Mouse (Mus musculus): ENCODE measurements around the gene Med31. TPM values are rescaled to one million over a fixed set of nuclear protein-coding genes. Genes with fewer than 3 reads are reported as not detected.

The Med31 gene
- total RNA-seq (2022) = 10 to 100 TPM; 10.9 to 15.5 (median 13.1) TPM

DNA sequence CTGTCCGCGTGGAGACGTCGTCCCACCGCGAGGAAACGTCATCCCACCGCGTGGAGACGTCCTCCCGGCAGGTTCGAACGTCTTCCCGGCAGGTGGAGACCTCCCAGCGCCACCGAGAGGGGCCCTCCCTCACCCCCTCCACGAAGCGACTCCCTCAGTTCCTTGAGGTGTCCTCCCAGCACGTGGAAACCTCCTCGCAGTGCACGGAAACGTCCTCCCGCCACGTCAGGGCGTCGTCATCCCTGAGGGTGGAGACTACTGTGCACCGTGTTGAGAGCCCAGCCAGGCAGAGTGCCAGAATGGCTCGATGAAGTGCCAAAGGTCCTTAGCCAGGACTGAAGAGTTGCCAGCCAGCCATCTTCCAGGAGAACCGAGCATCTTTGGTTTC is at the start of gene Med31:
TSS of gene Med31 (minus strand) at position 183 of the 388 bp plus-strand sequence.
- DNase-seq = peak; percentile 84

DNA sequence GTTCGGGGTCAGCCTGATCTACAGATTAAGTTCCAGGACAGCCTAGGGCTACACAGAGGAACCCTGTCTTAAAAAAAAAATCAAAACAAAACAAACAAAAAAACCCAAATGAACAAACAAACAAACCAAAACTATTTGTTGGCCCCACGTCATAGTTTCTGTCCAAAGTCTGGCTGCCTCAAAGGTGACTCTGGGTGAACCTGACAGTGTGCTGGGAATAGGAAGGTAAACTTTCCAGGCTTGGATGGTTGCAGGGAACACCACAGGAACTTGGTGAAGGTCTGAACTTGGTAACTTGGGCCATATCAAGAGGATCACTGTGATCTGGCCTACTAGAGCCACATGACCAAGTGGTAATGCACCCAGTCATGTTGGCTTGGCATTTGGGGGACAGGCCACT is 41.0 kb upstream of the Med31 start:
- no peak for DNase-seq

DNA sequence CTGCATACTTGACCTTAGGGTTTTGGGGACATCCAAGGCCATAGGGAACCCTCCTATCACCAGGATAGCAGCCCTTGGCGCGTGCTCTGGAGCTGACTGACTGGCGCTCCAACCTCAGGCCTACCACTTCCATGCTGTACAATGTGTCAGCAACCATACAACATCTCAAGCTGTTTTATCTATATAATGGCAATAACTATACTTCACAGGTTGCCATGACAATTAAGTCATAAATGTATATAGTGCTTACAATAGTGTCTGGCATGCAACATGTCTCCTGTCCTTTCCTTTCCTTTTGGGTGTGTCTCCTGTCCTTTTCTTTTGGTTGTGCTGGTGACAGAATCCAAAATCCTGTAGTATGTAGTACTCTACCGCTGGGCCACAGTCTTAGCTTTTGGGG is 40.2 kb upstream of the Med31 start:
- DNase-seq = no peak

DNA sequence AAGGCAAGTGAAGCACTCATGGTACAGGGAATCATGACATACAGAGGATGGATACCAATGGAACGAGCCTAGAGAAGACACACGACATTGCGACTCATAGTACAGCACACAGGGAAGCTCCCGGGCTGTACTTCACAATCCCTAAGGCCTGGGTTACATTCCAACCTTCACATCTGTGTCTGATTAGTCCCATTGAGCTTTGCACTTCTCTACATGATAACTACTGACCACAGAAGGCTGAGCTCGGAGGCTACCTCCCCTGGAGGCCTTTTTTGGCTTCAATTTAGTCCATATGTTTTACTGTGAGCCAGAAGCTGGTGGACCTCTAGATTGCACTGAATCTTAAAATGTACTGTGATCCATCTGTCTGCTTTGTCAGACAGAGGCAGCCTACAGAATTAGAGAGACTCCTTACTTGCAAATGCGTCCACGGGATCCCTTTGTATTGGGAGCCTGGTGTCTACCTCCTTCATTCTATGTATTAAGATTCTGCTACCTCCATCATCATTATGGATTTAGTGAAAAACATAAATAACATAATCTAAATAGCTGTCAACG is 29.9 kb upstream of the Med31 start:
- DNase-seq = no peak

DNA sequence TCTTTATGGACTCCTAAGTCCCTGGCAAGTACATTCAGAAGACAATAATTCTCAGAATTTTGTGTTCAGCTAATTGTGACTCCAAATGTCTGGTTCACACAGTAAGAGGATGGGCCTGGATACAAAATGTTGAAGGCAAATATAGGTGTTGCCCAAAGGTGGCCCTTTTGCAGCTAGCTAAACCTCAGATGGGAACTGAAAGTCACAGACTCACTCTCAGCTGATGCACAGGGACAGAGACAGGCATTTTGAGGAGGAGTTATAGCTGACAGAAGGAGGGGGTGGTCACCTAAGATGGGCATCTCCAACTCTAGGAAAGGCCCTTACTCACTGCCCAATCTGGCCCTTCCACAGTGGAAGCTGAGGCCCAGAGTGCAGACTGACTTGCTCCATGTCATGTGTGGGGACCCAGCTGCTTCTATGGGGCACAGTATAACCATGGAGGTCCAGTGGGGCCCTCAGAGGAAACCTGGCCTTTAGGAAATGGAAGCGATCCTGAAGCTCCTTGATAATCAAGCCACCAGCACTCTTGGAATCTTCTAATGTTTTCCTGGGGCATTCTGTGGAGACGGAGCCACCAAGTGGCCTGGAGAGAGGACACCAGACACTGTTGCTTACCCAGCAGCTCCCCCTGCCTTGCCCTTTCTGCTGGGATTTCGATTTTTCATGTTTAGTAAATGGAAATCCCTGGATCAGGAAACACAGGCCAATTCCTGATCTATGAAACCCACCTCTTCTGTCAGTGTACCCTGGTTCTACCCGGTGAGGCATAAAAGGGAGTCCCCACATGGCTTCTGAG is 24.9 kb upstream of the Med31 start:
- no peak for DNase-seq

DNA sequence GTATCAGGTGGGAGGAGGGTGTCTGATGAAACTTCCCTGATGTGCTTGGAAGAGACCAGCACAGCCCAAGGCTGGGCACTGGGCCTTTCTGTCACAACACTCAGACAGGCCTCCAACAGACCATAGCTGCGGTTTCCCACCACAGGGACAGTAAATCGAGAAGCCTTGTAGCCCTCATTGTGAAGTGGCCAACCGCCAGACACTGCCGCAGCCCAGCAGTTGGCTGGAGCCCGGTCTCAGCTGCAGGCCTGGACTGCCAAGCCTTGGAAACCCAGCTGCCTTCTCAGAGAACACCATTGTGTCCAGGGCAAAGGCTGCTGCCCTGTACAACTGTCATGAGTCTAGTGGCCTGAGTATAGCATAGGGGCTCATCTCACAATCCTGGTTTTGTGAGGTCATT is 18.6 kb upstream of the Med31 start:
- DNase-seq = no peak

DNA sequence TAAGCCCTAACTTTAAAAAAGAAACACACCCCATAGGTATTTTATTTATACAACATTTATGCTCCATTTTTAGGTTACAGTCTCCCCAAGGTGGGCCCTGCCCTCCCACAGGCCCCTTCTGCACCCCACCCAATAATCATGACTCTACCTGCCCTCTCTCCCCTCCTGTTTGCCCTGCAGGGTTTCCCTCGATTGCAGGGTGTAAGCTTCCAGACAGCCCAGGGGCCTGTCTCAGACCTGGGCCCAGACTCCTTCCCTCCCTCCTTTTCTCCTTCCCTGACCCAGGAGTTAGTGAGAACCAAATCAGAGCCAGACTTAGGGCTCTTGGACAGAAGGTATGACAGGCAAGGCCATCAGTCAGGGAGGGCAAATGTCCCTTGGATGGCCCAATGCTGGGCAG is 17.6 kb upstream of the Med31 start:
- DNase-seq = no peak

DNA sequence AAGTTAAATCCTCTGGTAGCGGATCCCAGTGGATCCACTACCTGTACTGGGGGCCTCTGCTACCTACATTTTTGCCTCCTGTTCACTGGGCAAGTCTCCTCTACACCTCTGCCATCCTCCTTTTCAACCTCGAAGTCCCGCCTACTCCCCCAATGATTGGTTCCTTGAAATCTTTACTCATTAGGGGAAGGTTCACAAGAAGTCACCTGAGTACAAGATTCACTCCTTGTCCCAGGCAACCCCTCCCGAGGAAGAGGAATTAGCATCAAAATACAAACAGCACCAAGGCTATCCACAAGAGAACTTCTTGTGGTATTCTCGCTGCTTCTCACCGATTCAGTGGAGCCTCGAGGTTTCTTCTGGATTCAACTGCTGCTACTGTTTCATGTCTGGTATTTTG is 16.7 kb upstream of the Med31 start:
- no peak for DNase-seq

DNA sequence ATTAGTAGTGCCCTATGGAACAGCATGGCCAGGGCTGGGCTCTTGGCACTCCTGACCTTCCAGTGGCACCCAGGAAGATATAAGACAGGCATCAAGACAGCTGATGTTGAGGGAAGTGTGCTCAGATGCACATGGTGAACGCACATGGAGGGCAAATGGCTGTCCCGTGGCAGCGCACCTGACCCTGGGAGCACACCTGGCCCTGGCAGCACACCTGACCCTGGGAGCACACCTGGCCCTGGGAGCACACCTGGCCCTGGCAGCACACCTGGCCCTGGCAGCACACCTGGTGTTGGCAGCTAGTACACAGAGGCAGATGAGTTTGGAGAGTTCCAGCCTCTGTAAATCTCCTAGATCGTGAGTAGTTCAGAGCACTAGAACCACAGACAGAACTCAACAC is 13.1 kb upstream of the Med31 start:
- DNase-seq = no peak

DNA sequence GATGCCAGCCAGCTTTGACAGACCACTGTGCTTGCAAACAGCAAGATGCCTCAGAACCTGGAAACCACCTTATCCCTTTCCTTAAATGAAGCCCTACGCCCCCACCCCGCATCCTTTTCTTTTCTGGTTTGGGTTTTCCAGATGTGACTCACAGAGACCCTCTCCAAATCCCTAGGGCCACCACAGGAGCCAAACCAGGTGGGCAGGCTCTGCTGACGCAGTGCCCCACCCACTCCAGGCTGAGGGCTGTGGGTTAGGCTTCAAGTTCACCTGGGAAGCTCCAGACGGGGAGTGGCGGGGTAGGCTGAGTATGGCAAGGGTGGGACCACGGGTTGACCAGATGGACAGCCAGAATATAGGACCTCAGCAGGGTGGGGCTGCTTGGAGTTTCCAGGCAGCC is 11.5 kb upstream of the Med31 start:
- DNase-seq = no peak

DNA sequence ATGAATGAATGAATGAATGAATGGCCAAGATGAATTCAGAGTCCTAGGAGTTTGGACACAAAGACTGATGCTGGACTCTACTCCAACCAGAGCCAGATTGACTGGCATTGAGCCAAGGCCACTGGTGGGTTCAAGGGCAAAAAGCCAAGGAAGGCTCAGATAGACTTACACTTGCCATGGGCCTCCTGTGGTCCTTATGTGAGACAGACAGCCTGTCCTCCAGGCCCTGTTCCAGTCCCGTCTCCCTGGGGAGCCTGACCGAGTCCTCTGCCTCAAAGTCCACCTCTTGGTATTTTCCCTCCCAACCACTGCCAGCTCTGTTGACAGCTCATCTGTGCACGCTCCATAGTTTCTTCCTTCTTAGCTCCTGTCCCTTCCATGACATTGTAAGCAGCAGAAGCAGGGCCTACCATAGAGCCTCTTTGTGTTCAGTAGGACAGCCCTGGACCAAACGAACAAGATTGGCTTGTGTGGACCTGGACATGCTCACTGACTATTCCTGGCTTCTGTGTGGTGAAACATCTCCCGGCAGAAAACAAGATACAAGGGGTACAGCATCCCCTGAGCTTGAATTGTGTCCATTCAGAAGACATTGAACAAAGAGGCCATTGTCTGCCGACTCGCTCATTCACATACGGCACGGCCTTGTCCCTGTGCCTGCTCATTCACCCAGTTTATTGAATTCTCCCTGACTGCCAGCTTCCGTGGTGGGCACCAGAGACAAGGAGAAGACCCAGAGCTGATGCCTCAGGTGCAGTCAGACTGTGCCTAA is 10.8 kb upstream of the Med31 start:
- DNase-seq = no peak

DNA sequence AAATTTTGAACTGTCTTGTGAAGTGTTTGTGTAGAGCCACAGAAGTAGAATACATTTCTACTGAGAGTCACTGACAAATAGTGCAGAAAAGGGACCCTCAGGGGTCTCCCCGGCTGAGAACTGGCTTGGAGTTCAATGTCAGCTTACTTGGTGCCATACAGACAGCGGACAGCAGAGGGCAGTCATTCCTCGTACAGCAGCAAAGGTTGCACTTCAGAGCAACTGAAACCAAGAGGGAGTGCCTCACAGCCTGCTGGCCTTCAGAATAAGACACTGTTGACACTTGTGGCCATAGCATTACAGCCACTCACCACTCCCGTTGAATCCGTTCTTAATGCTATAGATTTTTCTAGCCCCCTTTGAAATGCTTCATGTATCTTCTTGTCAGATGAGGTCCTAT is 9.5 kb upstream of the Med31 start:
- DNase-seq = peak; percentile 42

DNA sequence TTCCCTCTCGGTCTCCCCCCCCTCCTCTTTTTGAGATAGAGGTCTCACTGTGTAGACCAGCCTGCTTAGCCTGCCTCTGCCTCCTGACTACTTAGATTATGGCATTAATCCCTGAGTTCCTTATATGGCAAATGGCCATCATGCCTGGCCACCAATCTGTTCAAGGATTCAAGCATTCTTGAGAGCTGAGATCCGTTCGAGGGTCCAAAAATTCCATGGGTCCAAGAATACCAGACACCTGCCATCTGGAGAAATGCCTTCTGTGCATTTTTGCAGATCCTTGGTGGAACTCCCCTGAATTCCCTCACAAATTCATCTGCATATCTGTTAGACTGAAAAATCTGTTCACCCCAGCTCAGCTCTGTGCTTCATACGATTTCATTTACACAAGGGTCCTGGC is 8.0 kb upstream of the Med31 start:
- no peak for DNase-seq

DNA sequence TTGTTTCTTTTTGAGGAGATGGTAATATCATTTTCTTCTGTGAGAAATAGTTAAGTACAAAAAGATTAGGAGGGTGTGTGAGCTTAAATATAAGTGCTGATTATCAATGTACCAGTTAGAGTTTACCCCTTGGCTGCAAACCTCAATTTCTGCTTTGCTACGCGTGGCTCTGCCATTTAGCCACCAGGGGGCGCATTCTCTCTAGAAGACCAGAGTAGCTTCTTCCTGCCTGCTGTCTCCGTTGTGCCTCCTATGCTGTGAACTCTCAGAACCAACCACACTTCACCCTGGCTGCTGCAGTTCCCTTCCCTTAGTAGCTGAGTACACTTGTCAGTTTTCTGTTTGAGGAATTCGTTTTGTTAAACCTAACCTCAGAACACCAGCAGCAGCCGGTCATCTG is 5.9 kb upstream of the Med31 start:
- DNase-seq = no peak

DNA sequence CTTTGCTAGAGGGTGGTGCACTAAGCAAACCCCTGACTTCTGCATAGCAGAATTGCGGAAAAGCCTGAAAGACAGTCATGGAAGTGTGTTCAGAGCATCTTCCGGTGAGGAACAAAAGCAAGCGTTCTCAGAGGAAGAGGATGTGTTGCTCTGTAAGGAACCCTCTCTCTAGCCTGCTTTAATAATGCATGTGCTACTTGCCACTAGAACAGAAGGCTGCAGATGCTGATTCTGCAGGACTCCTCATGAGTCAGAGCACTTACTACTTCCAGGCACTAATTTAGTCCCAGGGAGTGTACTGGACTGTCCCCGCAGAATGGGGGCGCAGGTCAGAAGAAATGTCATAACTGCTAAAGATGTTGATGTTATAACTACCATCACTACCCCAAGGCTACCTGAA is 1.7 kb upstream of the Med31 start:
- no peak for DNase-seq

DNA sequence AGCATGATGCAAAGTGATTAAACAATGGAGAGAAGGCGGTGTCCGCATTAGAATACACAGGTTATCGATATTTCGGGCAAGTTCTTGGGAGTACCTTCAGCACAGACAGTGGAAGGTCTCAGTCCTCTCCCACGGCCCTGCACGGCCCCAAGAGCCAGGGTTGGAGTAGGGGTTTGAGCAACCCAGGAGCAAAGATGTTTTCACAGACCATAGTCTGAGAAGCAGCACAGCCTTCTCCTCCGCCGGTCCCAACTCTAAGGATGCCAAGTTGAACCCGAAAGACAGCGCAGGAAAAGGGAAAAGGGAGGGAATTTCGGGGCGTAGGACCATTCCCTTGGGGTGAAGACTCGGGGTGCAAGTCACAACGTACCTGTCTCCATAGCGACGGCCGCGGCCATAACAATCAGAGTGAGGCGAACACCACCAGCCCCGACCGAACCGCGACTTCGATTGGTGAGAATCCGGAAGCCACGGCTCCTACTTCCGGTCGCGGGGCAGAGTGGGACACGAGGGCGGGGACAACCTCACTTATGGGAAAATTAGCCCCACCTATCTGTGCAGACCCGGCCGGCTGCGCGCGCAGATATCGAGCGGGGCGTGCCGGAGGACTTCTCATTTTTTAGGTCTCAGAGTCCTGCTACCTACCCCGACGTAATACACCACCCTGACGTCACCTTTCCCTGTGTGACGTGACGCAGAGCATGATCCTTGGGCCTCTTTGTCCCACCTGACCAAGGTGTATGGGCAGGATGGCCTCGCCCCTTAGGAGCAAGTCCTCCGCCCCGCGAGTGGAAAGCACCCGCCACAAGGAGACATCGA is 592 bp downstream of the Med31 start:
- peak; percentile 95 for DNase-seq

DNA sequence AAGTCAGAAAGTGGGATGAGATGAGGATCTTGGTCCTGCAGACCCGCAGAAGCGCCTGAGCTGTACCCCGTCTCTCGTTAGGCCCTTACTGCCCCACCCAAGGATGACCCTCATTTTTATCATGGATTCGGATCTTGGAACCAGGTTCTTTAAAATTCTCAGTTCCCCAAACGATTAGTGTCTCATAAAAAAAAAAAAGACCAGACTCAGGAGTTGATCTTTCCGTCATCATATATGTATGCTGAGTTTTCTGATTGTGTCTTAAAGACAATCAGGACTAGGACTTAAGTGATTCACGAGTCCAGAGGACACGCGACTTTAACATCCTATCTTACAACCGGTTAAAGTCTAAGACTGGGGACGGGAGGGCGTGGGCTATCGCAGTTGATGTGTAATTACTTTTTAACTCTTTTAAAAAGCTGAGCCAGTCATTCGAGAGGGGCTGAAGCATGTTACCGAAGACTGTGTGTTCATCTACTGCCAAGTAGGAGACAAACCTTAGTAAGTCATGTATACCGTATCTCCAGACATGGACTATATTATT is 7.5 kb downstream of the Med31 start:
- no peak for DNase-seq

DNA sequence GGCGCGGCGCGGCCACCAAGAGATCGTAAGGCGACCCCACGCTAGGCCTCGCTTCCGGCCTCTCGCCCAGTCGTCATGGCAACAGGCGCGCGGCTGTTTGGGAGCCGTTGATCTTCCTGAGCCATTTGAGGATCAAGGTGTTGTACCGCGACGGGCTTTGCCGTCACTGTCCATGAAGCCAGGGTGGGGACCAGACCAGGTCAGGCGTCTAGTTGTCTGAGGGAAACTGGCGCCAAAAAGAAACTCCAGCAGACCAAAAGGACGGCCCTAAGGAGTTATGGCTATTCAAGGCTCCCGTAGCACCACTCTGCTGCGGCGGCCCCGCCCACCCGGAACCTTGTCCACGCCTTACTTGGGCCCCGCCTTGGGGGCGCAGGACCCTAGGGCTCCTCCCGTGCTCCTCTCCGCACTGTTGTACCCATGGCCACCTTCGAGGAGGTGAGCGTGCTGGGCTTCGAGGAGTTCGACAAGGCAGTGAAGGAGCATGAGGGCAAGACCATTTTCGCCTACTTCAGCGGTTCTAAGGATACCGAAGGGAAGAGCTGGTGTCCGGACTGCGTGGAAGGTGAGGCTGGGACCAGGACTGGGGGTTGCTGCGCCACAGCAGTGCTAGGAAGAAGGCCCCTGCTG is 8.1 kb downstream of the Med31 start, which contains the start of the genes 4933427D14Rik and Txndc17:
TSS of gene 4933427D14Rik (minus strand) at position 256 of the 630 bp plus-strand sequence.
TSS of gene Txndc17 (plus strand) at position 344 of the 630 bp plus-strand sequence.
- DNase-seq = peak; percentile 83

DNA sequence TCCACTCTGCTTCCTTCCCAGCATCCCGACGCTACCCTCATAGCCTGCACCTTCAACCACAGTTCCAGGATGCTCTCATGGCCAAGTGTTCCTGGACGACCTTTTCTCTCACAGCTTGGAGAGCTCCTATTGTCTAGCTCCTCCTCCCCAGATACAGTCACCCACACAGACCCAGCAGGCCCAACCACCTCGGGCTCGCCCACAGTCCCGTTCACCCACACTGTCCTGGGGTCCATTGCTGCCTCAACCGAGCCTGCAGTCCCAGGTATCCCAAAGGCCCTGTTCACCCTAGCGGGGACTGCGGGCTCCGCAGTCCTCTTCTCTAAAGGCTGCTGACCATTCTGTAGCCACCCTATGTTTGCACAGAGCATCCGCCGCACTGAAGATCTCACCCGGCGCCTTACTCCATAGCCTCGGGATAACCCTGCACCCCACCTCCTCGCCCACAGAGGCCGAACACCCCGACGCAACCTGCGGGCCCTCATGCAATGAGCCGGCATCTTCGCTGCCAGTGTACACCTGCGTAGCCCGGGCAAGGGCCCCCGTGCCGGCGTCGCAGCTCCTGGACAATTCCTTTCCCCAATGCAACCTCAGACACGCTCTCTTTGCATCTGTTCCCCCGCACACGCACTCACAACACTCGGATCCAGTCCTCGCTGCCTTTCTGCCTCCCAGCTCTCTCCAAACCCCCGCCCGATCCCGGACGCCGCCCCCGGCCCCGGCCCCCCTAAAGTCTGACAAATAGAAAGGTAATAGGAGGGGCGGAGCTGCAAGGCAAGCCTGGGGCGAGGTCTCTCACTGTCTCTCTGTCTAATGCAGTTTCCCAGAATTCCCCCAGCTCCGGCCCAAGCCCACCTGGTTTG is 8.8 kb downstream of the Med31 start, which contains the start of gene Gm43951:
TSS of gene Gm43951 (minus strand) at position 500 of the 863 bp plus-strand sequence.
- DNase-seq = no peak

DNA sequence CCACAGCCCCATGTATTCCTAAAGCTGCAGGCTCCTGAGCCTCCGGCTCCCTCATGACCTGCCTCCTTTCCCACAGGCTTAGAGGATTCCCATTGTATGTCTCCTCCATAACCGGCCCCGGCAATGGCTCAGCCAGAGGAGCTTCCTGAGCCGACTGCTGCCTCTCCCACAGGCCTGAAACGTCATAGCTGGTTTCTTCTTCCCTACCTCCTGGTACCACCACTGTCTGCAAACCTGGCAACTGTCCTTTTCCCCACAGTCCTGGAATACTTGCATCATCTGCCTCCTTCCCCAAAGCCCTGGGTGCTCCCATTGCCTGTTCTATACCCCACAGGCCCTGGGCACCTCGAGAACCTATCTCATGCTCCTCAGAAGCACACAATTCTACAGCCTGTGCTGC is 10.1 kb downstream of the Med31 start:
- DNase-seq = no peak

DNA sequence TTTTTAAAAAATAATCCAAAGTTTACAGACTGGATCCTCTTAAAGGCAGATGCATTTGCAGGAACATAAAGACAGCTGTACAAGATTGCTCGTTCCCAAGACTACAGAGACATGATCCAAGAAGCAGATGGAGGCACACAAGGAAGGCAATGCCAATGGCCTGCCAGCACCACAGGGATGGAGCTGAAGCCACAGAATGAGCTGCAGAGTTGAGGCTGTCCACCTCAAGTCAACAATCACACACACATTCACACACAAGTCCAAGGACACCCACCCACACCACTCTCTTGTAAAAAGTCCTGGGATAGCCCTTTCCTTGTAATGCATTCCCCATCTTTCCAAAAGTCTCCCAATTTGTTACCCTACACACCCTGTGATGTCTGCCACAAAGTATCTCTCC is 12.0 kb downstream of the Med31 start:
- DNase-seq = no peak
